In genomic region chr15:102240607-102241006, GRCm38 (mm10) we compare ENCODE assay signal across 12 mouse cellular contexts. TPM values are rescaled to one million over a fixed set of nuclear protein-coding genes. Genes with fewer than 3 reads are reported as not detected.
DNase-seq lines count a peak whose midpoint lies in the region; ATAC-seq and TF ChIP-seq lines count a peak whose summit lies in the region.
"Had no signal": no experiment of that assay in that cellular context is flagged by ENCODE, and none has a peak within 500 bp of the region (broad histone marks: within the 10 kb centered on the region; RNA-seq: fewer than 3 reads in every experiment).

No protein-coding gene starts in this region.

- peaks cover 13 to 22% of the 10 kb centered on the region in 2 experiments; a peak in 2 of 4 replicates for H3K4me1 ChIP-seq in ES-E14 (ENCODE audit: control insufficient read depth in 2 of 2, insufficient read depth in 2 of 2, low read length in 2 of 2, poor library complexity in 1 of 2)
- peaks cover 31% of the 10 kb centered on the region for H3K4me1 ChIP-seq in liver, embryonic 15.5 days (replicated peaks)

- 66% methylated on average over 4 of the region's 4 CpGs for WGBS in liver, embryonic 15.5 days (ENCODE audit: insufficient replicate concordance)

- H3K9me3 ChIP-seq in ES-E14 (ENCODE audit: control insufficient read depth, insufficient read depth, low read depth, low read length): no peaks in the 10 kb centered on the region
- no peaks in the 10 kb centered on the region for H3K9me3 ChIP-seq in liver, embryonic 15.5 days (replicated peaks)
- H3K9me3 ChIP-seq: midbrain, embryonic 10.5 days had no signal

- peaks cover 70% of the 10 kb centered on the region for H3K27me3 ChIP-seq in liver, embryonic 15.5 days

- H3K4me2 ChIP-seq in liver, embryonic 15.5 days: no peak overlapping the region

- ATAC-seq in liver, embryonic 15.5 days (ENCODE audit: insufficient read depth): peak; percentile 17; the same call in 1 of the 2 replicates

- DNase-seq in adrenal gland, adult (ENCODE audit: inconsistent age in 2 of 2, low spot score in 1 of 2): peak; percentile 60 to 74
- DNase-seq in adrenal gland, adult 8-10 months: no peak
- no peak for DNase-seq in ES-E14 (ENCODE audit: low read depth, low spot score)
- peak; percentile 39 to 48 for DNase-seq in heart, postnatal 36 days
- DNase-seq in spleen, postnatal 36 days (ENCODE audit: low spot score in 2 of 2): no peak
- no peak for DNase-seq in ovary, adult 18-20 months (ENCODE audit: low spot score)
- DNase-seq in gastrocnemius, postnatal 14 days: no peak
- DNase-seq: cerebellum, adult 18-20 months had no signal

- H3K9ac ChIP-seq in ES-E14 (ENCODE audit: insufficient read depth, low read depth, low read length, poor library complexity, severe bottlenecking): peak overlapping the region; percentile 65; the same call in 1 of the 2 replicates
- H3K9ac ChIP-seq in liver, embryonic 15.5 days: no peak overlapping the region

- in situ Hi-C loops in ES-E14 (cut with MboI; ENCODE audit: low sequenced_read_pairs in 2 of 2, unreplicated experiment in 2 of 2): no loop called here

- intact Hi-C loops in heart, postnatal 36 days (cut with DNase I): no loop called here
- intact Hi-C loops in gastrocnemius, postnatal 14 days (cut with DNase I; ENCODE audit: low total_unique reads): loop anchor here (5.0 kb wide), 1 partner anchor 77 kb away; no protein-coding TSS in a partner anchor

- peak overlapping the region; percentile 98; the same call in 1 of the 2 replicates for H3K27ac ChIP-seq in ES-E14 (ENCODE audit: insufficient read depth, low read depth, low read length, poor library complexity, severe bottlenecking)
- H3K27ac ChIP-seq in liver, embryonic 15.5 days (replicated peaks): no peak overlapping the region
- H3K27ac ChIP-seq: midbrain, embryonic 10.5 days had no signal

- H3K4me3 ChIP-seq in ES-E14 (ENCODE audit: insufficient read depth in 1 of 2, low read depth in 1 of 2, low read length in 2 of 2, poor library complexity in 1 of 2, severe bottlenecking in 1 of 2): peak overlapping the region in 1 of 2 experiments; percentile 93; a peak in 2 of 4 replicates
- H3K4me3 ChIP-seq in liver, embryonic 15.5 days (replicated peaks): no peak overlapping the region
- H3K4me3 ChIP-seq: midbrain, embryonic 10.5 days had no signal

- H3K36me3 ChIP-seq in ES-E14 (ENCODE audit: control insufficient read depth, insufficient read depth, low read length, poor library complexity, severe bottlenecking): peaks cover 45% of the 10 kb centered on the region
- no peaks in the 10 kb centered on the region for H3K36me3 ChIP-seq in liver, embryonic 15.5 days (replicated peaks)
- H3K36me3 ChIP-seq: midbrain, embryonic 10.5 days had no signal

TF ChIP-seq in ES-E14, 5 proteins besides CTCF, POLR2A, EP300 and RAD21:
- TF ChIP-seq CHD2 (IDR thresholded peaks at IDR 0.05; ENCODE audit: low read depth, low read length): no peak
- TF ChIP-seq ZNF384 (IDR thresholded peaks at IDR 0.05; ENCODE audit: low read depth, low read length): no peak
- no peak for TF ChIP-seq ZC3H11A (IDR thresholded peaks at IDR 0.05; ENCODE audit: borderline replicate concordance, low read depth, low read length)
- TF ChIP-seq MAFK (IDR thresholded peaks at IDR 0.05; ENCODE audit: insufficient read depth, low read depth, low read length): no peak
- TF ChIP-seq HCFC1 (IDR thresholded peaks at IDR 0.05; ENCODE audit: borderline replicate concordance, insufficient read depth, low read length): no peak

RNA-seq across cellular contexts. Expression of gene Itgb7, which starts 8.9 kb away (rescaled TPM):
- 1 to 10 TPM; 2.7 to 7.9 (median 5.4) TPM for total RNA-seq in adrenal gland, adult 8-10 months (2022)
- 34.0 and 93.0 TPM in 2 replicates for total RNA-seq in ES-E14 (2012; rRNA removed)
- total RNA-seq in heart, postnatal 36 days (2021): 1 to 10 TPM; 1.6 to 1.8 TPM
- 6.4 and 6.6 TPM in 2 replicates for polyA plus RNA-seq in liver, embryonic 15.5 days (2015; fragmentation: Nextera tagmentation; extraction: Ambion mirVana)
- 1 to 10 TPM; 1.0 to 1.1 TPM for total RNA-seq in gastrocnemius, postnatal 14 days (2021)

RNA-seq across cellular contexts. Expression of gene Rarg, which starts 16.7 kb away (rescaled TPM):
- 10 to 100 TPM; 19.9 to 43.0 (median 34.4) TPM for total RNA-seq in adrenal gland, adult 8-10 months (2022)
- total RNA-seq in ES-E14 (2012; rRNA removed): 101 and 115 TPM in 2 replicates
- total RNA-seq in heart, postnatal 36 days (2021): 10 to 100 TPM; 20.0 to 21.9 TPM
- 2.8 and 3.0 TPM in 2 replicates for polyA plus RNA-seq in liver, embryonic 15.5 days (2015; fragmentation: Nextera tagmentation; extraction: Ambion mirVana)
- 10 to 100 TPM; 12.9 to 13.2 TPM for total RNA-seq in gastrocnemius, postnatal 14 days (2021)

RNA-seq across cellular contexts. Expression of gene Gm9918, which starts 29.8 kb away (rescaled TPM):
- under 1 TPM in 2 of 4 experiments, not detected in 2; 0.24 to 0.31 TPM for total RNA-seq in adrenal gland, adult 8-10 months (2022)
- total RNA-seq in ES-E14 (2012; rRNA removed): 0.45 and 1.0 TPM in 2 replicates
- not detected for total RNA-seq in heart, postnatal 36 days (2021)
- not detected in 2 replicates for polyA plus RNA-seq in liver, embryonic 15.5 days (2015; fragmentation: Nextera tagmentation; extraction: Ambion mirVana)
- total RNA-seq in gastrocnemius, postnatal 14 days (2021): not detected
- total RNA-seq: granulocyte monocyte progenitor cell, adult 5-6 weeks; layer of hippocampus, adult 18-20 months had no signal

RNA-seq across cellular contexts. Expression of gene Csad, which starts 36.1 kb away (rescaled TPM):
- total RNA-seq in adrenal gland, adult 8-10 months (2022): 10 to 100 TPM; 71.3 to 85.0 (median 75.5) TPM
- total RNA-seq in ES-E14 (2012; rRNA removed): 47.3 and 51.9 TPM in 2 replicates
- total RNA-seq in heart, postnatal 36 days (2021): 10 to 100 TPM; 15.8 to 16.2 TPM
- polyA plus RNA-seq in liver, embryonic 15.5 days (2015; fragmentation: Nextera tagmentation; extraction: Ambion mirVana): 40.5 and 56.5 TPM in 2 replicates
- 10 to 100 TPM; 14.1 to 15.6 TPM for total RNA-seq in gastrocnemius, postnatal 14 days (2021)

RNA-seq across cellular contexts. Expression of gene Zfp740, which starts 37.6 kb away (rescaled TPM):
- 100 to 1,000 TPM in 1 of 4 experiments, 10 to 100 TPM in 3; 61.9 to 108 (median 86.0) TPM for total RNA-seq in adrenal gland, adult 8-10 months (2022)
- total RNA-seq in ES-E14 (2012; rRNA removed): 97.3 and 98.5 TPM in 2 replicates
- 10 to 100 TPM; 32.2 to 35.9 TPM for total RNA-seq in heart, postnatal 36 days (2021)
- polyA plus RNA-seq in liver, embryonic 15.5 days (2015; fragmentation: Nextera tagmentation; extraction: Ambion mirVana): 15.3 and 18.9 TPM in 2 replicates
- 10 to 100 TPM; 27.6 to 30.5 TPM for total RNA-seq in gastrocnemius, postnatal 14 days (2021)

Comparison
In these comparisons a context has a peak if more than half of its experiments do, and no peak if none do; other contexts are left out.
1. DNase-seq: peak in adrenal gland, adult (2 of 2) and heart, postnatal 36 days (2 of 2); none in adrenal gland, adult 8-10 months (single experiment), ES-E14 (single experiment), spleen, postnatal 36 days (0 of 2), ovary, adult 18-20 months (single experiment) and gastrocnemius, postnatal 14 days (single experiment).